Mouse (Mus musculus): ENCODE results near the gene Tktl1.

Gene Tktl1

DNA sequence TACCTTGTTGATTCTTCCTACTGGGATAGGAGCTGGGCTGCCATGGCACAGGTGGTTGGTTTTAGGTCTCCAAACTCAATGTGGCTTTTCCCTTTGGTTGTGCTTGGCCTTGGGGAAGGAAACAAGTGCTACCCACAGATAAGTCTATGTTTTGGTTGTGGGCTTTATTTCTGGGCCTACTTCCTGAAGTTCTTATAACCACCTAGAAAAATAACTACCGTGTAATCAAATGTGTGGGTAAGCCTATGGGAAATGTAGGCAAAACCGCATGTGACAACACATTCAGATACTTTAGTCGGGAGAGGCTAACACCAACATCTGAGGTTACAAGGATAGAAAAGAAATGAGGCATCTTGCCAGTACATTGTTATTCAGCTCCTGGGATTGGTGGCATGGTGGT is 80.7 kb downstream of the Tktl1 start:
- in situ Hi-C loops (cut with MboI; ENCODE audit: low sequenced_read_pairs), result no loop called here

All from CH12F3 (cell line).